Mouse (Mus musculus): ENCODE results near the gene Bend3. TPM values are rescaled to one million over a fixed set of nuclear protein-coding genes. Genes with fewer than 3 reads are reported as not detected.

The Bend3 gene
- polyA plus RNA-seq, 1 experiment from 2014 or later, result 0.90 TPM

- DNase-seq (ENCODE audit: low spot score), result no peak
These were observed 48.9 kb downstream of the Bend3 start for GRCm38 (mm10) chr10:43527283-43528269.

- no peak for DNase-seq (ENCODE audit: low spot score)
These were observed 55.8 kb downstream of the Bend3 start for GRCm38 (mm10) chr10:43534382-43534781.

DNA sequence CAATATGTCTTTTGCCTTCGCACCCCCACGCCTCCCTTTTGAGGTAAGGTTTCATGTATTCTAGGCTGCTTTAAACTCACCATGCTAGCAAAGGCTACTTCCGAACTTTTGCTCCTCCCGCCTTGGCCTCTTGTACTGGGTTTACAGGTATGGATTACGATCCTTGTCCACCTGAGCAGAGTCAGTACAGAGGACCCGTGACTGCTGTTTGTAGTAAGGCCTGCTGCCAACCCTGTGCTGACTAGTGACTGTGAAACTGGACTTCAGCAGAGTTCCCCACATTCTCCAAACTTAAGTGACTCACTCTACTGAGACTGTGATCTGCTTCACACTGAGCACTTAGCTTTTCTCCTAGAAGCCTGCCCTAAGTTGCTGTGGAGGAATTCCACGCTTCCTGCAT lies 59.0 kb downstream of the Bend3 start:
- no peak for DNase-seq (ENCODE audit: low spot score)

- DNase-seq (ENCODE audit: low spot score), result no peak
These were observed 60.2 kb downstream of the Bend3 start for GRCm38 (mm10) chr10:43538831-43539230.

DNA sequence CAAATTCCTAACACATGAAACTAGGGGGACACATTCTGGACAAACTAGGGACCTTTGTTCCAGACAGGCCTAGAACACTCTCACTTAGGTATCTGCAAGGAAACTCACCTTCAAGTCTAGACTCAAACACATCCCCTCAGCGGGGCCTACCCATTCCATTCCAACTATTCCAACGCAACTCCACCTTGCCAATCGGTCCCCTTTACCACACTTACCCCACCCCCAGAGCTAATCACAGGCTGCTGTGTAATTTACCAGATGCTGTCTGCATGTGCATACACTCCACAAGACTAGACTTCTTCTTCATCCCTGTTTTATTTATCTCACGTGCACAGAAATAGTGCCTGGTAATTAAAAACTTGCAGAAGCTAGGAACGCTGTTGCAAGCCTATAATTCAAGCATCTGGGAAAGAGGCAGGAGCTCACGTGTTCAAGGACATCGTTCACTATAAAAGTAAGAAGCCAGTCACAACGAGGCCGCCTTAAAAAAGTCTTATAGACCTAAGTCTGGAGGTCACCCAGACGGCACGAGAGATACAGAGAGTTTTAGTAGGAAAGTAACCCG lies 61.2 kb downstream of the Bend3 start:
- no peak for DNase-seq (ENCODE audit: low spot score)

GRCm38 (mm10) chr10:43540442-43541152 lies 62.0 kb downstream of the Bend3 start, which contains the start of gene 1700021F05Rik:
1700021F05Rik (minus strand) TSS chr10:43540994.
- DNase-seq (ENCODE audit: low spot score), result peak; percentile 95

GRCm38 (mm10) chr10:43541153-43541544 lies 62.5 kb downstream of the Bend3 start:
- DNase-seq (ENCODE audit: low spot score), result no peak

- peak; percentile 19 for DNase-seq (ENCODE audit: low spot score)
These were observed 70.8 kb downstream of the Bend3 start for GRCm38 (mm10) chr10:43549411-43549810.

DNA sequence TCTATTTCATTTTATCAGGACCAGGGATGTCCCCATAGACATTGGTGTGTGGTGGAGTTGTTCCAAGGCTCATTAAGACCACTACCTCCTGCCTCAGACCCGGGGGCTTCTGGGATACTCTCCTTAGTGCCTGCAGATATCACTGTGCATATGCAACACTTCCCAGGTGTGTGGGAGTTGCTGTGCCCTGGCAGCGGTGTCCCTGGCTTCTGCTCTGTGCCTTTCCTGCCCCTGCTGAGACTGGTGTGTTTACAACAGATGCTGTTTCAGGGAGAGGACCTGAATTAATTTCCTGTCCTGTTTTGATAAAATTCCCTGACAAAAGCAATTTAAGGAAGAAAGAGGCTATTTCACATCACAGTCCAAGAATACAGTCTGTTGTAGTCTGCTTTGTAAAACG lies 72.3 kb downstream of the Bend3 start:
- DNase-seq (ENCODE audit: low spot score), result no peak

DNA sequence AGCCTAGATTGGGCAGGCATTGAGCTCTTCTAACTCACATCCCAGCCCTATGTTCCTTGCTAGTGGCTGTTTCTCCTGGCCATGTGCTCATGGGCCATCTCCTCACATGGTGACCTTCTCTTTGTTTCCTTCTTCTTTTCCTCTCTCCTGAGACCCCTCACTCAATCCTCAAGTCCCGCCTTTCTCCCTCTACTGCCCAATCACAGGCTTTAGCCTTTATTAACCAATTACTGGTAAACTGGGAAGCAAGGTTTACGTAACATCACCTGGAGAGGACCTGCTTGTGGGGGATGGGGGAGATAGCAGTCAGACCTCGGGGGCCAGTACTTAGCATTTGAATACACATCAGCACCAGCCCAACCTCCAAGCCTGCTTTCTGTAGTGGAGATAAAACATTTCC lies 72.8 kb downstream of the Bend3 start:
- no peak for DNase-seq (ENCODE audit: low spot score)

DNA sequence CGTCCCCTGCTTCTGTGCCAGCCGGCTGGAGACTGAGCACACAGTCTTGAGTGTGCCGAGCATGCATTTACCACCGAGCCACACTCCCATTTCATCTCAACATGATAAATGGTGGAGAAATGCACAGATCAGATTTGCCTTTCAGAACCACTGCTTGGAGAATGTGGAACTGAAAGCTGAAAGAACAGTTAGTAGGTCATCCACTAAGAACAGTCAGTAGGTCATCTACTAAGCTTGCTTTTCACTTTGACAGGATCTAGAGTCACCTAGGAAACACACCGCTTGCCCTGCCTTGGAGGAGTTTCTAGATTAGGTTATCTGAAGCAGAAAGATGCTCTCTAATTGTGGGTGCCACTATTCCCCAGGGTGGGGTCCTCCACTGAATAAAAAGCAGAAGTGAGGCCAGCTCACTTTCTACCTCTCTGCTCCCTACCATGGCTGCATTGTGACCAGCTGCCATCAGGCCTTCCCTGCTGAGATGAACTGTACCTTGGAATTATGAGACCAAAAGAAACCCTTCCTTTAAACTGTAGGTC lies 79.1 kb downstream of the Bend3 start:
- DNase-seq (ENCODE audit: low spot score), result no peak

GRCm38 (mm10) chr10:43559313-43559712 lies 80.7 kb downstream of the Bend3 start:
- no peak for DNase-seq (ENCODE audit: low spot score)

DNA sequence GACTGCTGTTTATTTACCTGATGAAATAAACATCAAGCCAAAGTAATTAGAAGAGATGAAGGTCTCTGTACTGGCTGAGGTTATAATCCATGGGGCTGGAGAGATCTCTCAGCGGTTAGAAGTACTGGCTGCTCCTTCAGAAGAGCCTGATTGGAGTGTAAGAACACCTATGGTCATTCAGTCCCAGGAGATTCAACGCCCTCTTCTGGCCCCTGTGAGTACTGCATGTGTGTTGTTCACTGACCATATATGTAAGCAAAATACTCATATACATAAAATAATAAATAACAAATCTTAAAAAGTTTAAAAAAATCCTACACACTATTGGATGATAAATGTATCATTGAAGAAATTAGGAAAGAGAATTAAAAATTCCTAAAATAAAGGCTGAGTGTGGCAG lies 82.1 kb downstream of the Bend3 start:
- DNase-seq (ENCODE audit: low spot score), result no peak

DNA sequence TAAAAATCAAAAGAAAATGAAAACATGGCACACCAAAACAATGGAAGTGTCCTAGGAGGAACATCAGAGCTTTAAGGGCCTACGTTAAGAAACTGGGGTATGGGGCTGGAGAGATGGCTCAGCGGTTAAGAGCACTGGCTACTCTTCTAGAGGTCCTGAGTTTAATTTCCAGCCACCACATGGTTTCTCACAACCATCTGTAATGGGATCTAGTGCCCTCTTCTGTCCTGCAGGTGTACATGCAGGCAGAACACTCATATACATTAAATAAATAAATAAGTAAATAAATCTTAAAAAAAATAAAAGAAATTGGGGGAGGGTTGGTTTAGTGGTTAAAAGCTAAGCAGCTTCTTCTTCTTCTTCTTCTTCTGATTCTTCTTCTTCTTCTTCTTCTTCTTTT lies 82.7 kb downstream of the Bend3 start:
- DNase-seq (ENCODE audit: low spot score), result no peak

Other genes with a start within 250 kb of the Bend3 start
- gene Gm9803, start 45.3 kb downstream of the Bend3 start, polyA plus RNA-seq (2015; fragmentation: Nextera tagmentation; extraction: Ambion mirVana), result 30.6 and 33.2 TPM in 2 replicates
- gene 1700021F05Rik, start 62.2 kb downstream of the Bend3 start, polyA plus RNA-seq (2015; fragmentation: Nextera tagmentation; extraction: Ambion mirVana), result 48.4 and 54.3 TPM in 2 replicates
- gene Cd24a, start 99.5 kb downstream of the Bend3 start, polyA plus RNA-seq (2015; fragmentation: Nextera tagmentation; extraction: Ambion mirVana), result 169 and 194 TPM in 2 replicates